Mouse (Mus musculus): ENCODE results near the gene Tssk1. TPM values are rescaled to one million over a fixed set of nuclear protein-coding genes. Genes with fewer than 3 reads are reported as not detected.

Tssk1 gene
- polyA plus RNA-seq, 1 experiment, result not detected

DNA sequence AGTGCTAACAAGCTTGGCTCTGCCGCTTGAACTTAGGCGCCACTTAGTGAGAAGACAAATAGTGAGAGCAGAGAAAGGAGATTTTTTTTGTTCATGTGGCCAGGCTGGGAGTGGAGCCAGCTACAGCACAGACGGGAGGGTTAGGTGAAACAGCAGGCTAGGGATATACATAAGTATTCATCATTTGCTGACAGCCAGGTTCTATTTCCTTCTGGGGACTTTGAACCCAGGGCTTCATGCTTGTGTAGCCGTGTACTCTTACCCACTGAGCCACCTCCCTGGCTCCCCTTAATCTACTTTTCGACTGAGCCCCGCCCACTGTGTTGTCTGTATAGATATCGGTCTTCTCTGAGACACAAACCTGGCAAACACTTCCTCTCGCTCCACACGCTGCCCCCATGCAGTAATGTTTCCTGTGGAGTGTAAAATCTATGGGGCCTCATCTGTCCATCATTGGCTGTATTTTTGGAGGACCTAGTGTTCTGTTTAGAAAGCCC lies 45.3 kb downstream of the Tssk1 start:
- H3K27ac ChIP-seq (ENCODE audit: control insufficient read depth, insufficient read depth, low read depth, low read length, poor library complexity), result peak overlapping the region; percentile 4; the same call in 1 of the 2 replicates
- no peak overlapping the region for H3K4me3 ChIP-seq (replicated peaks; ENCODE audit: control insufficient read depth, low read depth, low read length)
- 23% methylated on average over 9 of the region's 9 CpGs for WGBS
- TF ChIP-seq POLR2A (IDR thresholded peaks at IDR 0.05; ENCODE audit: borderline replicate concordance, control insufficient read depth, low read depth, low read length) (no peak), CTCF (IDR thresholded peaks at IDR 0.05; ENCODE audit: control insufficient read depth, insufficient read depth, low read length) (no peak)
- peaks cover 1% of the 10 kb centered on the region; the same call in 1 of the 2 replicates for H3K4me1 ChIP-seq (ENCODE audit: control insufficient read depth, insufficient read depth, low read length)

DNA sequence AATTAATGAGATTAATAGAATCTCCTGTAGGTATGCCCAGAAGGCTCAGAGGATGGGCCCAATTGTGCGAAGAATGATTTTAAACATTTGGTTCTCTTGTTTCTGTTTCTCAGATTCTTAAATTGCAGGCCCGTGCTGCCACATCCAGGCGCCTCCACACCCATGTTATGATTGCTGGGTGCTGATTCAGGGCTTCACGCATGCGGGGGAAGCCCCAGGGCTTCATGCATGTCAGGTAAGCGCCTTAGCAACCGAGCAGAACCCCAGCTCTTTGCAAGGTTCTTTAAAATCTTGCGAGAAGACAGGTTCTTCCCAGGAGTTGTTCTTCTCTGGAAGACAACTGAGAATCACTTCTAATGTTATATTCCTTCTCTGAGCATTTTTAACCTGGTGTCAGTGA lies 49.4 kb downstream of the Tssk1 start:
- WGBS, result 87% methylated on average over 8 of the region's 8 CpGs
- H3K27ac ChIP-seq (ENCODE audit: control insufficient read depth, insufficient read depth, low read depth, low read length, poor library complexity), result no peak overlapping the region
- H3K4me1 ChIP-seq (ENCODE audit: control insufficient read depth, insufficient read depth, low read length), result no peaks in the 10 kb centered on the region
- no peak overlapping the region for H3K4me3 ChIP-seq (replicated peaks; ENCODE audit: control insufficient read depth, low read depth, low read length)
- TF ChIP-seq POLR2A (IDR thresholded peaks at IDR 0.05; ENCODE audit: borderline replicate concordance, control insufficient read depth, low read depth, low read length) (no peak), CTCF (IDR thresholded peaks at IDR 0.05; ENCODE audit: control insufficient read depth, insufficient read depth, low read length) (no peak)

DNA sequence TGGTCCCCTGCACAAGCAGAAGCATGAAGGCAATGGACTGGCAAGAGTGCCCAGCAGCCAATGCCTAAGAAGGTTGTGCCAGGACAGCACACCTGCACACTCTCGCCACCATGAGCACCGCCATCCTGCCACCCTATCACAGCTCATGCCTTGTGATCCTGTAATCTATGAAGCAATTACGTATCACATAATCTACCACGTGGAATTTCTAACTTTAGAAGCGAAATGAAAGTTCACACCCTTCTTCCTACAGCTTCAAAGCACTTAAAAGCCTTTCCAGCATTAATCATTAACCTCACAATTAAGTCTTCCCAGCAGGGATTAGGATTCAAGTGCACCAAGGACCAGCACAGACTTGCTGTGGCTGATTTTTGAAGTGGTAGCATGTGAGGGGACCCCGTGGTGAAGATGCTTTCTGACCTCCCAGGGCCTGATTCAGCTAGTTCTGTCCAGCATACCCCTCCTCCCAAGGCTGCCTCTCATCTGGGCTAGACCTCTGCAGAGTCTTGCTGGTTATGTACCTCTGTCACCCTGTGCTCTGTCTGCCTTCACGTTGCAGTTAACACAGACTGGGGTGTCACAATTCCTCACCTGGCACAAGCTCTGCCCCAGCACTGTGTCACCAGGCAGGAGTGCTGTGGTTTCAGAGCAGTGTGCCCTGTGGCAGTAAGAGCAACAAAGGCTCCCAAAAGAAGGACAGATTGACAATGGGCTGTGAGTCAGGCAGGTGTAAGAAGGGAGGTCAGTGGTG lies 51.2 kb downstream of the Tssk1 start:
- no peak for TF ChIP-seq CTCF (IDR thresholded peaks at IDR 0.05; ENCODE audit: control insufficient read depth, insufficient read depth, low read length)
- no peak for TF ChIP-seq POLR2A (IDR thresholded peaks at IDR 0.05; ENCODE audit: borderline replicate concordance, control insufficient read depth, low read depth, low read length)
- Histone ChIP-seq H3K4me3 (replicated peaks; ENCODE audit: control insufficient read depth, low read depth, low read length) (no peak overlapping the region), H3K27ac (ENCODE audit: control insufficient read depth, insufficient read depth, low read depth, low read length, poor library complexity) (no peak overlapping the region), H3K4me1 (ENCODE audit: control insufficient read depth, insufficient read depth, low read length) (no peaks in the 10 kb centered on the region)
- 59% methylated on average over 7 of the region's 7 CpGs for WGBS

Other genes with a start within 250 kb of the Tssk1 start
- gene Ccdc74a, start 247.8 kb upstream of the Tssk1 start, polyA plus RNA-seq (2011; ENCODE audit: insufficient read depth, insufficient read length, low replicate concordance, missing spikeins), result 2.4 and 9.9 TPM in 2 replicates
- gene Med15, start 161.3 kb upstream of the Tssk1 start, polyA plus RNA-seq (2011; ENCODE audit: insufficient read depth, insufficient read length, low replicate concordance, missing spikeins), result 22.5 and 38.0 TPM in 2 replicates
- 5.7 and 7.8 TPM in 2 replicates for gene Klhl22, start 134.6 kb upstream of the Tssk1 start, polyA plus RNA-seq (2011; ENCODE audit: insufficient read depth, insufficient read length, low replicate concordance, missing spikeins)
- 2.5 and 5.7 TPM in 2 replicates for gene Scarf2, start 96.9 kb upstream of the Tssk1 start, polyA plus RNA-seq (2011; ENCODE audit: insufficient read depth, insufficient read length, low replicate concordance, missing spikeins)
- gene B830017H08Rik, start 61.1 kb upstream of the Tssk1 start, polyA plus RNA-seq (2011; ENCODE audit: insufficient read depth, insufficient read length, low replicate concordance, missing spikeins), result not detected in 2 replicates
- gene Car15, start 55.9 kb upstream of the Tssk1 start, polyA plus RNA-seq (2011; ENCODE audit: insufficient read depth, insufficient read length, low replicate concordance, missing spikeins), result 7.3 and 23.5 TPM in 2 replicates
- 0.66 and 2.2 TPM in 2 replicates for gene Gm20518, start 2.6 kb upstream of the Tssk1 start, polyA plus RNA-seq (2011; ENCODE audit: insufficient read depth, insufficient read length, low replicate concordance, missing spikeins)
- 7.7 and 22.4 TPM in 2 replicates for gene Dgcr2, start 4.3 kb downstream of the Tssk1 start, polyA plus RNA-seq (2011; ENCODE audit: insufficient read depth, insufficient read length, low replicate concordance, missing spikeins)
- not detected in 2 replicates for gene Tssk2, start 4.4 kb downstream of the Tssk1 start, polyA plus RNA-seq (2011; ENCODE audit: insufficient read depth, insufficient read length, low replicate concordance, missing spikeins)
- 14.2 and 19.2 TPM in 2 replicates for gene Ess2, start 17.1 kb downstream of the Tssk1 start, polyA plus RNA-seq (2011; ENCODE audit: insufficient read depth, insufficient read length, low replicate concordance, missing spikeins)
- not detected in 2 replicates for gene Gsc2, start 20.8 kb downstream of the Tssk1 start, polyA plus RNA-seq (2011; ENCODE audit: insufficient read depth, insufficient read length, low replicate concordance, missing spikeins)
- 15.2 and 19.9 TPM in 2 replicates for gene Slc25a1, start 34.0 kb downstream of the Tssk1 start, polyA plus RNA-seq (2011; ENCODE audit: insufficient read depth, insufficient read length, low replicate concordance, missing spikeins)
- gene Vpreb2, start 86.2 kb downstream of the Tssk1 start, polyA plus RNA-seq (2011; ENCODE audit: insufficient read depth, insufficient read length, low replicate concordance, missing spikeins), result 3.1 TPM in 1 of 2 replicates, not detected in the other
- 39.7 and 71.5 TPM in 2 replicates for gene Dgcr6, start 158.6 kb downstream of the Tssk1 start, polyA plus RNA-seq (2011; ENCODE audit: insufficient read depth, insufficient read length, low replicate concordance, missing spikeins)
- gene Prodh, start 196.0 kb downstream of the Tssk1 start, polyA plus RNA-seq (2011; ENCODE audit: insufficient read depth, insufficient read length, low replicate concordance, missing spikeins), result 7.8 and 20.6 TPM in 2 replicates
- 0.77 and 1.2 TPM in 2 replicates for gene Rtn4r, start 233.4 kb downstream of the Tssk1 start, polyA plus RNA-seq (2011; ENCODE audit: insufficient read depth, insufficient read length, low replicate concordance, missing spikeins)

All from bone marrow, adult 2 months (tissue).